Mouse (Mus musculus): Measurements from ENCODE around the gene Mnat1. TPM values are rescaled to one million over a fixed set of nuclear protein-coding genes. Genes with fewer than 3 reads are reported as not detected.

Mnat1 gene
- polyA plus RNA-seq, 1 experiment = 0.35 TPM

GRCm38 (mm10) chr12:73307750-73308149, 184.2 kb downstream of the Mnat1 start:
- Histone ChIP-seq H3K9me3 (ENCODE audit: control insufficient read depth, low read length) (no peaks in the 10 kb centered on the region), H3K4me1 (ENCODE audit: control insufficient read depth) (no peaks in the 10 kb centered on the region), H3K36me3 (ENCODE audit: control insufficient read depth) (no peaks in the 10 kb centered on the region), H3K27me3 (ENCODE audit: control insufficient read depth) (no peaks in the 10 kb centered on the region), H3K4me3 (replicated peaks) (no peak overlapping the region)
- TF ChIP-seq GATA1 (IDR thresholded peaks at IDR 0.05; ENCODE audit: low read length) = no peak
- no peak for TF ChIP-seq TAL1 (IDR thresholded peaks at IDR 0.05; ENCODE audit: low read length)

- Histone ChIP-seq H3K36me3 (ENCODE audit: control insufficient read depth) (no peaks in the 10 kb centered on the region), H3K4me1 (ENCODE audit: control insufficient read depth) (no peaks in the 10 kb centered on the region), H3K27me3 (ENCODE audit: control insufficient read depth) (no peaks in the 10 kb centered on the region), H3K4me3 (replicated peaks) (no peak overlapping the region), H3K9me3 (ENCODE audit: control insufficient read depth, low read length) (no peaks in the 10 kb centered on the region)
- no peak for TF ChIP-seq GATA1 (IDR thresholded peaks at IDR 0.05; ENCODE audit: low read length)
- TF ChIP-seq TAL1 (IDR thresholded peaks at IDR 0.05; ENCODE audit: low read length) = no peak
Observed at GRCm38 (mm10) chr12:73308711-73309110, 185.2 kb downstream of the Mnat1 start.

GRCm38 (mm10) chr12:73317706-73318686, 194.5 kb downstream of the Mnat1 start:
- TF ChIP-seq TAL1 (IDR thresholded peaks at IDR 0.05; ENCODE audit: low read length) (no peak), GATA1 (IDR thresholded peaks at IDR 0.05; ENCODE audit: low read length) (no peak)
- H3K4me3 ChIP-seq (replicated peaks) = no peak overlapping the region
- no peaks in the 10 kb centered on the region for H3K27me3 ChIP-seq (ENCODE audit: control insufficient read depth)
- no peaks in the 10 kb centered on the region for H3K36me3 ChIP-seq (ENCODE audit: control insufficient read depth)
- no peaks in the 10 kb centered on the region for H3K9me3 ChIP-seq (ENCODE audit: control insufficient read depth, low read length)
- no peaks in the 10 kb centered on the region for H3K4me1 ChIP-seq (ENCODE audit: control insufficient read depth)

Other genes with a start within 250 kb of the Mnat1 start
- not detected in 2 replicates for gene Six6, start 183.8 kb upstream of the Mnat1 start, polyA plus RNA-seq (2012)
- gene 4930447C04Rik, start 182.9 kb upstream of the Mnat1 start, polyA plus RNA-seq (2012) = not detected in 2 replicates
- not detected in 2 replicates for gene Six1, start 69.8 kb upstream of the Mnat1 start, polyA plus RNA-seq (2012)
- gene Six4, start 10.3 kb upstream of the Mnat1 start, polyA plus RNA-seq (2012) = under 0.01 TPM in 1 of 2 replicates, not detected in the other
- 0.06 and 0.79 TPM in 2 replicates for gene Trmt5, start 163.0 kb downstream of the Mnat1 start, polyA plus RNA-seq (2012)
- not detected in 2 replicates for gene Slc38a6, start 163.1 kb downstream of the Mnat1 start, polyA plus RNA-seq (2012)

Measured in erythroblast, embryonic 14.5 days (primary cell).